Mouse (Mus musculus): ENCODE results near the gene Tnni1.

The Tnni1 gene

GRCm38 (mm10) chr1:135847139-135847562 is 67.9 kb downstream of the Tnni1 start:
- DNase-seq: no peak

- DNase-seq: no peak
Observed at GRCm38 (mm10) chr1:135847611-135848351, 68.5 kb downstream of the Tnni1 start.

DNA sequence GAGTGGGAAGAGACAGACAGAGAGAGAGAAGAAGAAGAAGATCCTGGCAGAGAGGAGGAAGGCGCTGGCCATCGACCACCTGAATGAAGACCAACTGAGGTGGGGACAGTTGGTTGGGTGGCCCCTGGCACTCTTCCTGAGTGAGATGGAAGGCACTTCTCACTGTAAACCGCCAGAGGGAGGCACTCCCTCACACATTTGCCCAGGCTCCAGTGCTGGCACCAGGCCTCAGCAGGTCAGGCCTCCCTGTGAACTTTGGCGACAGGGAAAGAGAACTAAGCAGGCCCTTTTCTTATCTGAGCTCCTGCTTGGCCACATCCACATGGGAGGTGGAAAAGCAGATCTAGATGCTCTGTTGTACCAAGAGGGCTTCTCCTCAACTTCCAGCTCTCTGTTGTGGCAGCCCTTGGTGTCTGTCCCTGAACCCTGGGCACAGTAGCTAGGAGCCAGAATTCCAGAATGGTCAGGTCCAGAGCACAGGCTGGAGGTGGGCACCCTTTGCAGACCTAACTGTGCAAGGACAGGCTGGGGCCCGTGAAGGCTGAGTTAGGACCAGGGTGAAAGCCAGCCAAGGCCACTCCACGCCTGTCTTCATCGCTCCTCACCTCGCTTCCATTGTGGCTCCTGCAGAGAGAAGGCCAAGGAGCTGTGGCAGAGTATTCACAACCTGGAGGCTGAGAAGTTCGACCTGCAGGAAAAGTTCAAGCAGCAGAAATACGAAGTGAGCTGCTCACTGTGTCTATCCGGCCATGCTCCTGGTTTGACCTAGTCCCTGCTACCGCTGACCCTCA is 71.7 kb downstream of the Tnni1 start:
- DNase-seq: no peak

DNA sequence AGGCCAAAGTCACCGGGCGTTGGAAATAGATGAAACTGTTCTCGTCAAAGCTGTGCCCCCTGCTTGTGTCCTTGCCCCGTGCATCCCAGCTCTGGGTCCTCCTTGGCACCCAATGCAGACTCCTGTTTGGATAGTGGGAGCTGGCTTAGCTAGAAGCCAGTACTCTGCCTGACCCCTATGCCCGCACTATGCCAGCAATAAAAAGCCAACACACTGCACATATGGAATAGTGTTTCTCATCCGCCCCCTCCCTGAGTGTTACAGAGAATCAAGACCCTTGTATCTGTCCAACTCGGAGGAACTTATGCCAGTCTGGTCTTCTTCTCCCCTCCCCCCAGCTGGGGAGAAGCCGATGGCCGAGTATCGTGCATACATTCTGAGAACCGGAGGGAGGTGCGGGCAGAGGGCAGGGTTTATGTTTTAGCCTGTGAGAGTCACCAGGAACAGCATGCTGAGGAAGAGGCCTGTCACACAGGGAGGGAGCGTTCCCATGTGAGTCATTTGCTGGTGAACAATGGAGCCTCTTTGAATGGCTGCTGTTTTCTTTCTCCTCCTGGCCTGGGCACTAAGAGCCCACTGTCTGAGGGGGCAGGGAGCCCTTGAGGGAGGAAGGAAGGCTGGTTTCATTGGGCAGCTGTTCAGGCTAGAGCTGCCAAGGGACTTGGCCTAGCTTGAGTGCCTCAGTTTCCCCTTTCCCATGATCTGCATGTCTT is 73.0 kb downstream of the Tnni1 start:
- DNase-seq: no peak

DNA sequence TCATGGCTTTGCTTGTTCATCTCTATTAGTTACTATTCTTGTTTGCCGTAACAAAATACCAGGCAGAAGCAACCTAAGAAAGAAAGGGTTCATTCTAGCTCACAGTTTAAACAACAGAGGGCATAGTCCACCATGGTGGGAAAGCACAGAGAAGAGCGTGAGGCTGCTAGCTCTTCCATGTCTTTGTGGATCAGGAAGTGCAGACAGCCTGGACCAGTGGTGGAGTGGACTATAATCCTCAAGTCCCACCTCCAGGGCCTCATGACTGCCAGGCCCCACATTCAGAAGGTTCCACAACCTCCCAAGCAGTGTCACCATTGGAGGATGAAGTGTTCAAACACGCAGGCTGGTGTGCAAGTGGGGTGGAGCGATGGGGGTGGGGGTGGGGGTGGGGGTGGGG is 74.0 kb downstream of the Tnni1 start:
- no peak for DNase-seq

GRCm38 (mm10) chr1:135854591-135855343 is 75.5 kb downstream of the Tnni1 start:
- no peak for DNase-seq

DNA sequence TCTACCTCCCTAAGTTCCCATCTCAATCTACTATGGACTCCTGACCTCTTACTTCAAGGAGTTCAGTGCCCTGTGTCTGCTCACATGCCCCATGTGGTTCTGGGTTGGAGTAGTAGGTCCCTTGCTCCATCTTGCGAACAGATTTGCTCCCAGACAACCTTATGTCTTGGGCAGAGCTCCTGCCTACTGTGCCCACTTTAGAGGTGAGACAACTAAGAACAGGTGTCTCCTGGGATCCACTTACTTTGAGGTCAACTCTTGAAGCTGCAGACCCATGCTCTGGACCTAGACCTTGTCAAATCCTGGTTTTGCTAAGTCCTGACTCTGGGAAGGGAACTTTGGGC is 76.1 kb downstream of the Tnni1 start:
- no peak for DNase-seq

- DNase-seq: no peak
Observed at GRCm38 (mm10) chr1:135856070-135856469, 76.8 kb downstream of the Tnni1 start.

DNA sequence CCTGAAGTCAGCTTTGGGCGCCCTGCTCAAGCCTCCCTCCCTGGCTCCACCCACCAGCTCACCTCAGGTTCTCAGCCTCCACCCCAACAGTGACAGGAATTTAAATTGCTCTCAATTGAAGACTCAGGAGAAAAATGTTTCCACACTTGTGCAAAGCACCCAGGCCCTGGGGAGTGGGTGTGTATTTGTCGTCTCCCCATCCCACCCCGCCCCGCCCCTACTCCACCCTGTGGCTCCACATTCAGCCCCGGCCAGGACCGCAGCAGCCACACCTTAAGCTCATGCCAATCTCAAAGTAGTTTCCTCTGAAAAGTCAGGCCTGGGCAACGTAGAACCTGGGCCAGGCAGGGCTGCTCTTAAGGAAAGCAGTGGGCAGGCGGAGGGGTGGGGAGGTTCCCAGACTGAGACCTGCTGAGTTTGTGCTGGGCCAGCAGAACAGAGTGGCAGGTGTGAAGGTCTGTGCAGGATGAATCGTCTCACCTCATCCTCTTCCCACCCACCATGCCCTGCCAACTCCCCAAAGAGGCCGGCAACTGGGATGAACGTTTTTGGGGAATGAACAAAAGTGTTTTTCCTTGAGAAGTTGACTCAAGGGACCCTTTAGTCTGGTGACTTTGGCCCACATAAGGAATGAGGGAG is 78.0 kb downstream of the Tnni1 start:
- no peak for DNase-seq

DNA sequence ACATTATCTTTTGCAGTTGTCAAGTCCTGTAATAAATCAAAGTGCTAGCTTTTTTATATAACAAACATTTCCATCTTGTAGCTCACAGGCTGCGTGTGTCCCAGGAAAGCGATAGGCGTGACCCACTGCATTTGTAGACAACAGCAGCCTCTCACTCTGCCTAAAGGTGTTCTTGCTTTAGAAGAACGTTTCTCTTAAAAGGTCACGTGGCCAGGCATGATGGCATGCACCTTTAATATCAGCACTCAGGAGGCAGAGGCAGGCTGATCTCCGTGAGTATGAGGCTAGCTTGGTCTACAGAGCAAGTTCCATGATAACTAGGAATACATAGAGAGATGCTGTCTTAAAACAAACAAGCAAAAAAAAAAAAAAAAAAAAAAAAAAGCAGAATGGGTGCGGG is 79.3 kb downstream of the Tnni1 start:
- DNase-seq: no peak

All from cerebellum, adult 11 months (tissue).